Mouse (Mus musculus) megakaryocyte progenitor cell, adult 5-6 weeks (primary cell): ENCODE results near the gene Pramel3. TPM values are rescaled to one million over a fixed set of nuclear protein-coding genes. Genes with fewer than 3 reads are reported as not detected.
"Not testable (repeated sequence)": the region's sequence is repeated elsewhere in the genome, so short reads cannot be mapped to it uniquely, and the experiment has no call there.

Source experiments
- ATAC-seq: replicated peaks from 2 replicates; pipeline ENCODE4 v1.8.0; 2016; ENCODE audit warnings: mild to moderate bottlenecking, moderate TSS enrichment, inconsistent platforms; ENCODE audit not compliant: poor library complexity
- total RNA-seq, 2 experiments: library from RNA; stranded (forward) in 1 of 2; stranded (reverse) in 1 of 2; fragments of 157-497, 149-512 nt in 1 of 2; fragments of 200-1000 nt in 1 of 2; gene quantifications; 2 replicates each; pipeline versions ENCODE4 v1.2.3 to v1.2.4; 2015 to 2017

The Pramel3 gene
- total RNA-seq (2015): not detected in 2 replicates
- total RNA-seq (2017): not detected in 2 replicates

DNA sequence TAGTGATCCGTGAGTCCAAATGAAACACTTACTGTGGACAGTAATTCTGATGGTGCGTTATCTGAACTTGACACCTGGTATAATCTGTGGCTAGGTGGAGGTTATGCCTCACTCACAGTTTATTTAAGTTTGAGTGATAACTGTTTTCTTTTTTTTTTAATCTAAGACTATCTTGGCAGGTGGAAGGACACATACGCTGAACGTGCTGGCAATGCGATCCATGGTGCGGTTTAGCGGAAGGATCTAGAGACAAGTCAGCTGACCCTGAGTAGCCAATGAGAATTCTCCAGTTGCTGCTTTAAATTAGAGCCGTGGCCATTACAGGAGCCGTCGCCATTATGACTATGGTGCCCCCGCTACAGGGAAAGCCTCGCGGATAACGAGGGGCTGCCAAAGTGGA is at the start of gene Pramel3:
Gene Pramel3, plus strand, starts transcription at position 301 of the 400 bp plus-strand sequence.
- not testable (repeated sequence) for ATAC-seq

DNA sequence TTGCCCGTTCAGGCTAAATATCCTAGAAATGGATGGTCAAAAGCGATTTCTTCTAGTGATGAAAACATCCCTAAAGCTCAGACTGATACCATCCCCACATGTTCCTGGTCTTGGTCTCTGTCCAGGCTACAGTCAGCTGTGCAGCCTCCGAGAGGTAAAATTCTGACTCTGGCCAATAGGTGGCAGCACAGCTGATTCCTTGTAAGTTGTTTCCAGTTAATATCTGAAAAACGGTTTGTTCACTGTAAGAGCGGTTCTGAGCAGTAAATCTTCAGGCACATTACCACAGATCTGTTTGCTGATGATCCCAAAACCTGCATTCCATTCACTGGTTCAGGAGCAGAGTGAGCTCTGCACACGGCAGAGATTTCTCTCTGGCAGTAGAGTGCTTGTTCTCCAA is 58.6 kb downstream of the Pramel3 start:
- ATAC-seq: peak; percentile 66; the same call in 1 of the 2 replicates

DNA sequence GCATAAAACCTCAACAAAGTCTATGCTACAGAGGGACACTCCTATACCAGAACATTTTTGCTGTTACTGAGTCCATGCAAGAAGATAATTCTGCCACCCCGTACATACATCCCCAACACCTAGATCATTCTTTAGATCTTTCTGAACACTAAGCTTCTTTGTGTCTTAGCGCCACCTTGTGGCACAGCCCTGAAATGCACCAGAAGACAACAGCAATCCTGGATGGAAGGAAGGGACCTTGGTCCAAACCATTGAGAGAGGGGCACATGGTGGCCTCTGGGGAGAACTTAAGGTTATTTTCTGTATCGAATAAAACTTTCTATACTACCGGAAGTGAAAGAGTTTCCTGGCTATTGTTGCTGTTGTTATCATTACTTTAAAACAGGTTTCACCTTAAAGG is 59.8 kb downstream of the Pramel3 start:
- peak; percentile 80 for ATAC-seq

Other genes with a start within 250 kb of the Pramel3 start
- not detected in 2 replicates for gene Gm15023, start 124.7 kb upstream of the Pramel3 start, total RNA-seq (2015)
- not detected in 2 replicates for gene Gm15023, start 124.7 kb upstream of the Pramel3 start, total RNA-seq (2017)
- gene Tceal6, start 91.6 kb upstream of the Pramel3 start, total RNA-seq (2015): not detected in 2 replicates
- not detected in 2 replicates for gene Tceal6, start 91.6 kb upstream of the Pramel3 start, total RNA-seq (2017)
- 0.07 TPM in 1 of 2 replicates, not detected in the other for gene Gm5128, start 71.0 kb downstream of the Pramel3 start, total RNA-seq (2015)
- 0.33 TPM in 1 of 2 replicates, not detected in the other for gene Gm5128, start 71.0 kb downstream of the Pramel3 start, total RNA-seq (2017)
- not detected in 2 replicates for gene Gm7903, start 131.5 kb downstream of the Pramel3 start, total RNA-seq (2015)
- 0.30 TPM in 1 of 2 replicates, not detected in the other for gene Gm7903, start 131.5 kb downstream of the Pramel3 start, total RNA-seq (2017)
- gene AV320801, start 192.3 kb downstream of the Pramel3 start, total RNA-seq (2015): not detected in 2 replicates
- not detected in 2 replicates for gene AV320801, start 192.3 kb downstream of the Pramel3 start, total RNA-seq (2017)